Mouse (Mus musculus) CD4-positive helper T cell, adult 2 months (primary cell): ENCODE results near the gene Mex3b.

Experiments used
- DNase-seq: peaks from one replicate; pipeline ENCODE4 v3.0.0-alpha.2; 2012; ENCODE audit warnings: low read depth, missing footprints, low spot score

The Mex3b gene

GRCm38 (mm10) chr7:82866486-82867270 lies 455 bp upstream of the Mex3b start:
- peak; percentile 98 for DNase-seq

GRCm38 (mm10) chr7:82868309-82869230 lies 1.4 kb downstream of the Mex3b start:
- DNase-seq: peak; percentile 66

GRCm38 (mm10) chr7:82869231-82870147 lies 2.4 kb downstream of the Mex3b start:
- DNase-seq: peak; percentile 10

GRCm38 (mm10) chr7:82870148-82870513 lies 3.0 kb downstream of the Mex3b start:
- no peak for DNase-seq

- DNase-seq: no peak
Measured at GRCm38 (mm10) chr7:82876551-82876950, 9.4 kb downstream of the Mex3b start.

- DNase-seq: no peak
Measured at GRCm38 (mm10) chr7:82880016-82880415, 12.9 kb downstream of the Mex3b start.

GRCm38 (mm10) chr7:82880700-82881099 lies 13.6 kb downstream of the Mex3b start:
- no peak for DNase-seq

GRCm38 (mm10) chr7:82890317-82890850 lies 23.3 kb downstream of the Mex3b start:
- no peak for DNase-seq

GRCm38 (mm10) chr7:82890875-82891515 lies 23.9 kb downstream of the Mex3b start:
- DNase-seq: no peak

GRCm38 (mm10) chr7:82894366-82894765 lies 27.2 kb downstream of the Mex3b start:
- DNase-seq: no peak

GRCm38 (mm10) chr7:82895606-82896005 lies 28.5 kb downstream of the Mex3b start:
- no peak for DNase-seq

GRCm38 (mm10) chr7:82896750-82897149 lies 29.6 kb downstream of the Mex3b start:
- DNase-seq: no peak

- no peak for DNase-seq
Measured at GRCm38 (mm10) chr7:82899459-82900297, 32.5 kb downstream of the Mex3b start.

- no peak for DNase-seq
Measured at GRCm38 (mm10) chr7:82903006-82903405, 35.9 kb downstream of the Mex3b start.

- no peak for DNase-seq
Measured at GRCm38 (mm10) chr7:82905527-82905926, 38.4 kb downstream of the Mex3b start.

GRCm38 (mm10) chr7:82907081-82907480 lies 39.9 kb downstream of the Mex3b start:
- no peak for DNase-seq

GRCm38 (mm10) chr7:82910536-82911384 lies 43.6 kb downstream of the Mex3b start:
- DNase-seq: no peak

- no peak for DNase-seq
Measured at GRCm38 (mm10) chr7:82911501-82911900, 44.4 kb downstream of the Mex3b start.

- DNase-seq: no peak
Measured at GRCm38 (mm10) chr7:82914297-82914696, 47.2 kb downstream of the Mex3b start.
